Mouse (Mus musculus) left cerebral cortex, postnatal 4 days (tissue): ENCODE measurements around the gene Ttll1. TPM values are rescaled to one million over a fixed set of nuclear protein-coding genes. Genes with fewer than 3 reads are reported as not detected.

ENCODE experiments used
- DNase-seq: peaks from one replicate; pipeline ENCODE4 v3.0.0-alpha.2; 2022
- intact Hi-C: fragments of 180-260 bp; cut with DNase I; formaldehyde crosslinking; loops from one replicate; pipeline ENCODE4 v1.15.1; 2025
- microRNA-seq: library from miRNA; unstranded; fragments of <30 nt; microRNA quantifications from one replicate; pipeline ENCODE4 v1.2.0, GENCODE M21; 2022
- total RNA-seq, 2 experiments: library from RNA; stranded (reverse); gene quantifications; 2 replicates each; pipeline ENCODE4 v1.2.3; 2021

Ttll1 gene
- total RNA-seq, 2 experiments from 2014 or later: 70.6 to 71.9 TPM

- DNase-seq: no peak
- intact Hi-C loops: no loop called here
Observed at GRCm38 (mm10) chr15:83434692-83435091, 76.0 kb downstream of the Ttll1 start.

Small RNA genes lying within 50 kb of the gene (microRNA-seq; reads per million reads assigned to microRNA genes)
- gene Gm24575: not detected

Other genes with a start within 250 kb of the Ttll1 start
- 10 to 100 TPM; 27.9 to 30.2 TPM for gene Arfgap3, start 160.6 kb downstream of the Ttll1 start, total RNA-seq
- 10 to 100 TPM; 23.2 to 24.9 TPM for gene Pacsin2, start 46.3 kb downstream of the Ttll1 start, total RNA-seq
- not detected for gene Bik, start 16.0 kb upstream of the Ttll1 start, total RNA-seq
- gene Tspo, start 52.7 kb upstream of the Ttll1 start, total RNA-seq: 1 to 10 TPM; 2.9 to 3.8 TPM
- gene Mcat, start 52.9 kb upstream of the Ttll1 start, total RNA-seq: 10 to 100 TPM; 31.1 to 34.7 TPM
- gene Ttll12, start 84.3 kb upstream of the Ttll1 start, total RNA-seq: 10 to 100 TPM; 28.4 to 30.8 TPM
- 10 to 100 TPM; 61.6 to 73.2 TPM for gene Scube1, start 214.1 kb upstream of the Ttll1 start, total RNA-seq